Mouse (Mus musculus): ENCODE measurements at regions not wholly inside any gene's neighbourhood (a gene's known extent, or its start where the extent isn't known, plus 50 kb on each side); places are given as distances from the start of the nearest gene placed in this dataset.
"Not testable (repeated sequence)": the region's sequence is repeated elsewhere in the genome, so short reads cannot be mapped to it uniquely, and the experiment has no call there.

- no peak for DNase-seq (ENCODE audit: low spot score)
Observed at GRCm38 (mm10) chr15:52406156-52406885, 1478.4 kb upstream of the Gm7489 start.

DNA sequence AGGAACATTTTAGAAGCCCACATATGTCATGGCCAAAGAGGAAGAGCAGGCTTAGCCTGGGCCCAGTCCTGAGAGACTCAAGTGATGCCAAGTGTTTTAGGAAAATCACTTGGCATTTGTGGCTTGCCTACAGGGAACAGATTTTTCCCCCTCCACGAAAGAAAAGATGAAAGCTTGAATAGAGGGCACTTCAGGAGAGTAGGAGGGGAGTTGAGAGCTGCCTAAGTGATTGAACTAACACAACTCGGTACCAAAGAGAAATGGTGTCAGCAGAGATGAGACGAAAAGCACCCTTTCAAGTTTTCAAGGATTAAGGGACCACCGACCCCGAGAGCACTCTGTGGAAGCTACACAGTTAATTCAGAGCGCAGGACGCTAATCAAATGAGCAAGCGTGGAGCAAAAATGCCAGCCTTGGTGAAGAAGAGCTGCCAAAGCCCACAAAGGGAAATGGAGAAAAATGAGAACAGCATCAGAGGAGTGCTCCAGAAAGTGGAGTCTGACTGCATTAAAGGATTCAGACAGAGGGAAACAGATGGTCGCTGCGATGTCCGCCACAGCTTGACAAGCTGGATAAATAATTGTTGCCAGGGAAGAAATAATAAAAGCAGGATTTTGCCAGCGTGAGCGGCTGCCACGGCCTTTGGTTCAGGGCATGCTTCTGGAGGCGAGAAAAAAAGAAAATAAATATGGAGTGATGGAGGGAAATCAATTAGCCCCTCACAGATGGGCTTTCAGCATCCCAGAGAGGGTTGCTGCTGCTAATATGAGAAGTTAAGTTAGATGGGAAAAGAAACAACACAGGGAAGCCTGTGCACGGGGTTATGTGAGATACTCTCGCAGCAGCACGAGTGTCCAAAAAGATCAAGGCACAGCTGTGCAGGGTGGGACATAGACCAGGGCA lies 1471.6 kb upstream of the Gm7489 start:
- DNase-seq (ENCODE audit: low spot score), result no peak

- no peak for DNase-seq (ENCODE audit: low spot score)
Observed at GRCm38 (mm10) chr15:52425976-52426375, 1458.7 kb upstream of the Gm7489 start.

DNA sequence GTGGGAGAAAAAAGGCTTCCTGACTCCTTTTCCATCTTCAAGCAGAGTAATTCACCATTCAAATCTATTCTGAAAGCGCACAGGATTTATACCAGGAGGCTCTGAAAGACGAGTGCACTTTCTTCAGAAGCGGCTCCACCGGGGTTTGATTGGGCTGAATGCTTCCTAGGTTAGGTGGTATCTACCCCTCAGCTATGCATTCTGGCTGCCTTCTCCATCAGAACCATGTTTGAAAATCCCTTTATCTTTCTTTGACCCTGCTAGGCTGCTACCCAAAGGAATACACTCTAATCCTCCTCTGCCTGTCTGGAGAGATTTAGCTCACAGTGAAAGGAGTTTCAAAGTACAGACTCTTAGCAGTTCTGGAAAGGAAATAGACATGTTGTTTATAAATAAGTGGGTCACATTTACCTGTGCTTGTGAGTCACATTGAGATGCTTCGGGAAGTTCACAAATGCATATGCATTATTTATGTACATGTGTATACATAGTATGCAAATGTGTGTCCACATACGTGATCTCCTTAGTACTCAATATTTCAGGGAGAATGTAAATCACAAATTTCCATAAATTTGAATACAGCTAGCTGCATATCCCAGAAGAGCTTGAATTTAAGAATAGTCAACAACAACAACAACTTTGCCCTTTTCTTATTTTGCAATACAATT lies 1454.1 kb upstream of the Gm7489 start:
- no peak for DNase-seq (ENCODE audit: low spot score)

- DNase-seq (ENCODE audit: low spot score), result no peak
Observed at GRCm38 (mm10) chr15:52433639-52434038, 1451.1 kb upstream of the Gm7489 start.

DNA sequence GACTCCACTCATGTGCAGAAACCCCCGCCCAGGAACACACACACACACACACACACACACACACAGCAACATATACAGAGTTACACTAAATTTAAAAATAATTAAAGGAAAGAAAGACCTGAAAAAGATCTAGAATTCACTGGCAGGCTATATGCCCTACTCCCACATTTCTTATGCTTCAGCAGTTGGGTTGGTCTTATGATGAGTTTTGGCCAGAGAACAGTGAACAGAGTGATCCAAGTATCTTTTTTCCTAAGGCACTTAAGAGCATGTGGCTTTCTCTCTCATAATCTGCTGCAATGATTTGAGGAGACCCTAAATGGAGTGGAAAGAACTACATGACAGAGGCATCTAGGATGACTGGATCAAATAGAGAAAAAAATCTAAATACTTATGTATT lies 1446.3 kb upstream of the Gm7489 start:
- no peak for DNase-seq (ENCODE audit: low spot score)

- DNase-seq (ENCODE audit: low spot score), result peak; percentile 63
Observed at GRCm38 (mm10) chr15:52458782-52459181, 1425.9 kb upstream of the Gm7489 start.

- no peak for DNase-seq (ENCODE audit: low spot score)
Observed at GRCm38 (mm10) chr15:52459315-52459714, 1425.4 kb upstream of the Gm7489 start.

- DNase-seq (ENCODE audit: low spot score), result no peak
Observed at GRCm38 (mm10) chr15:52464226-52465138, 1420.2 kb upstream of the Gm7489 start.

DNA sequence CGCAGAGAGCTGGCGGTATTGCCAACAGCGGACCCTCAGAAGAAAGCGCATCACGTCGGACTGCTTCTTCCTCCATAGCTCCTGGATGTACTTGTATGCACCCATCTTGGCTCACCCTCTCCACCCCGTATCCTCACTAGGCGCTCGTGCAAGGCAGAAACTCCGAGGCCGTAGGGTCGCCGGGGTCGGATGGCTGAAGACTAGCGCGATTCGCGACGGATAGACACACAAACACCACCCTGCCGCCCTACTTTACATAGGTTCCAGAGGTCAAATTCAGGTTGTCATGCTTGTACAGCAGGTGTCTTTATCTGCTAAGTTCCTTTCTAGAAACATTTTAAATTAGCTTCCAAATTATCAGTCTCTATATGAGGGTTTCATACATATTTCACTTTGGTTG lies 1406.6 kb upstream of the Gm7489 start:
- not testable (repeated sequence) for DNase-seq (ENCODE audit: low spot score)

DNA sequence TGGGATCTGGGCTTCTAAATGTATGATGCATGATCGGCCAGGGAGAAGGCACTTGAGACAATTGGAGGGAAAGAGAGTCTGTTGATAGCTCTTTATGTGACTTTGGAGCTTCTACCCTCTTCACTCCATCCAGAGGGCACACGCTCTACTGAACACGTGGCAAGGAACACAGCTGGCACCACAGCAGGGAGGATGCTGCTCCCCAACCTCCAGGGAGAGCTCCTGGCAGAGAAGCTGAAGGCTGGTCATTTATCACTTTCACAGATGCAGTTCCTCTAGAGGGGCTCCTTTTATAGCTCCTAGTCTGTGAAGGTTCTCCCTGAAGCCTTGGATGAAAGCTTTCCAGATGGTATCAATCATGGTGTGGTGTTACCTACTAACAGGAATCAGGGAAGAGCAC lies 1403.9 kb upstream of the Gm7489 start:
- no peak for DNase-seq (ENCODE audit: low spot score)

DNA sequence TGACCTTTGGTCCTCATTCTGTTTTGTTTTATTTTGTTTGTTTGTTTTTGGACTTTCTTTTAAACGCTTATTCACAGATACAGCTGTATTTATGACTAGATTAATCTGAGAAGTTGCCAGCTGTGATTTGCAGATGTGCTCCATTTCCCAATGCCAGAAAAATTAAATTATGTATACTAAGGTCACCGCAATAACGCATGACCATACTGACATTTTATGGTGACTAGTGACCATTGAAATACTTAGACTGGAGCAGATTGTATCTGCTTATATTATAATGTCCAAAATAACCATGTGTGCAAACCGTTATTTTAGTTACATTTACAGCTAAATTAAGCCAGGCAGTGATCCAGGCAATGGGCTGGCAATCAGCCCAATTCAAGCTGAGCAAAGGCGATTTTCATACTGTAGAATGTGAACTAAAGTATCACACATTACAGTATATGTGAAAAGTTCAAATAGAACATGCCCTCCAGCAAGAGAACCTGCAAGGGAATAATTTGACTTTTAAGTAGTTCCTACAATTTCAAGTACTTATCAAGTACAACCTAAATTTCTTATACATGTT lies 1401.0 kb upstream of the Gm7489 start:
- no peak for DNase-seq (ENCODE audit: low spot score)

GRCm38 (mm10) chr15:52484276-52484675 lies 1400.4 kb upstream of the Gm7489 start:
- DNase-seq (ENCODE audit: low spot score), result no peak

DNA sequence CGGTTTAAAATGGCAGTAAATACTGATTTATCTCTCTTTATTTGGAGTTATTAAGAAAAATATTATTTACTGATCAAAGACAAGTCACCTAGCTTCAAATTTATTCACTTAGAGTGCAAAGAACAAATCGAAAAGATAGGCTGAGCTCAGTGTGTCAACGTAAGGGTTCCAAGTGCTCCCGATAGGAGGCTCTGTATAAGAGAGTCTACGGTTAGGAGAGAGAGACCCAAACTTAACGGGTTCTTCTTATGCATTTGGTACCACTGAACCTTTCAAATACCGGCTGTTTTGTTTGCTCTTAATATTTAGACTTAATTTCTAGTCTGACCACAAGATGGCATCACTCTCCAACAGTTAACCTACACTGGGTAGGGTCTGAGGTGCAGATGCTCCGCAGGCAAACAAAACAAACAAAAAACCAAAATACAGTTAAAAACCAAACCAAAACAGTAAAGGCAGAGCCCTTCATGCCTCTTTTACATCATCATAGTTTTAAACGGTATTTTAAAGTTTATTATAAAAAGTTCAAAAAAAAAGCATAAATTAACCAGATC lies 1379.4 kb upstream of the Gm7489 start:
- no peak for DNase-seq (ENCODE audit: low spot score)

- peak; percentile 54 for DNase-seq (ENCODE audit: low spot score)
Observed at GRCm38 (mm10) chr15:52506930-52507329, 1377.8 kb upstream of the Gm7489 start.

GRCm38 (mm10) chr15:52508609-52509008 lies 1376.1 kb upstream of the Gm7489 start:
- no peak for DNase-seq (ENCODE audit: low spot score)

DNA sequence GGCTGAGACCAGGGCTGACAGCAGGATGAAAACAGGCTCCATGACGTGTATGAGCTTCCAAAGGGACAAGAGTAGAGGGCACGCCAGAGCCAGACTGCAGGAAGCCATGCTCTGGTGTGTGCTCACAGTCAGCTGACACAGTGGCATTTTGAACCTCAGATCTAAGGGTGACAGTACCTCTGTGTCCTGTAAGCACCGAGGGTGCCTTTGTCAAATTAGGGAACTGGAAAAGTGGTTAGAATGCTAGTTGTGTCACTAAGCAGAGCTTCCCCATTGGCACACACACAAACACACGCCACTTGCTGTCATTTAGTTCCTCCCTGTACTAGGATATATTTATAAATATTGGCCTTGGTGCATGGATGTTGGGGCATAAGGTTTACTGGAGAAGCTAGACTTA lies 1374.6 kb upstream of the Gm7489 start:
- no peak for DNase-seq (ENCODE audit: low spot score)

DNA sequence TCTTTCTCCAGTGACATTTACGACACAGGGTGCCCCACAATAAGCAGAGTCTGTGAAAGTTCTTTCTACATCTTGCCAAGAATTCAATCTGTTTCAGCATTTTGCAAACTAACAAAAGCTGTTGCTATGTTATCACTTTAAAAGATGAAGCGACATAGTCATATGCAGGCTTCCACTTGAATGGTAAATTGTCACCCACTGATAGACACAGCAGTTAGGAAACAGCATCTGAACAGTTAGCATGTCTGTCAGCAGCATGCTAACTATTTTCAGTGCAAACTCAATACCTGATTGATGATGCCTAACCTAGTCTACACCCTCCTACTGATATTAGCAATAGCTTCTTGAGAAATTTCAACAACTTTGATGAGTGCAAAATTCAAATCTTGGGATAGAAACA lies 1348.1 kb upstream of the Gm7489 start:
- DNase-seq (ENCODE audit: low spot score), result no peak

- DNase-seq (ENCODE audit: low spot score), result no peak
Observed at GRCm38 (mm10) chr15:52558682-52559081, 1326.0 kb upstream of the Gm7489 start.

DNA sequence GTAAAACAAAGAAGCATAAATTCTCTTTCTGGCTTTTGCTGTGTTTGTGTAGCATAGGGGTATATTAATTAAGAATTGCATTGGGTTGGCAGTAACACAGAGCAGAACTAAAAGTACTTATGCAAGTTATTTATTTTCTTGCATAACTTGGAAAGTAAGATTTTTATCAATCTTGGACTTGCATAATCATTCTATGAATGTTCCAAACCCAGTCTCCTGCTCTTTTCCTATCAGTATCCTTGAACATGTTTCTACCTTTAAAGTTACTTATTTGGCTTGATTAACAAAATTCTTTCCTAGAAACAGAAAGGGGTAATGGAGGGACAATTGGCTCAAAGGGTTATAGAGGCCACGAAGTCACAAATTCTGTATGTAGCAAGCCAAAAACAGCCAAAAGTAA lies 1320.6 kb upstream of the Gm7489 start:
- no peak for DNase-seq (ENCODE audit: low spot score)

DNA sequence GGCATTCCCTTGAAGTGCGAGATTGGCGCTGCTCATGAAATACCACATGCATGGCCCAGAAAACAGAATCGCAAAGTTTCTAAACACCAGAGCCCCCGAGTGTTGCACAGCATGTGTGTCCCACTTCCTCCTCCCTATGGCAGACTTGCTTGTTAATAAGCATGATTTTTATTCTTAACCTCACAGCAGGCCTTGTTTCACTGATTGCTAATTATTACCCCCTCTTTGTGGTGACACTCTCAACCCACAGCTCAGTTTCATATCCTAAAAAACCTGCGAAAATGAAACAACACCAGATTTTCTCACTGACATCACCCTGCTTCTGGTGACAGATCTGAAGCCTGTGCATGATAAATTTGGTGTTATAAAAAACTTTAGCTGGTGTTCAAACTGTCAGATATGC lies 1319.3 kb upstream of the Gm7489 start:
- no peak for DNase-seq (ENCODE audit: low spot score)
